Mouse (Mus musculus): ENCODE data around the gene Eef2kmt.

GRCm38 (mm10) chr16:5203668-5204433 lies 51.9 kb downstream of the Eef2kmt start, which contains the start of gene Nagpa:
- TF ChIP-seq GATA1 (IDR thresholded peaks at IDR 0.05; ENCODE audit: low read length) (no peak), TAL1 (IDR thresholded peaks at IDR 0.05; ENCODE audit: low read length) (no peak)

All from erythroblast, embryonic 14.5 days (primary cell).